8 mouse cellular contexts compared by ENCODE assay signal in genomic region chr17:85089011-85089410, GRCm38 (mm10). TPM values are rescaled to one million over a fixed set of nuclear protein-coding genes. Genes with fewer than 3 reads are reported as not detected.
DNase-seq lines count a peak whose midpoint lies in the region; ATAC-seq and TF ChIP-seq lines count a peak whose summit lies in the region.

No protein-coding gene starts in this region.

- TF ChIP-seq CTCF in layer of hippocampus, adult 2 months (conservative IDR thresholded peaks at IDR 0.05), result no peak
- TF ChIP-seq CTCF in heart, postnatal 0 days (IDR thresholded peaks at IDR 0.05; ENCODE audit: low read depth), result no peak

- no peaks in the 10 kb centered on the region for H3K9me3 ChIP-seq in heart, postnatal 0 days (replicated peaks; ENCODE audit: control insufficient read depth, low read length)
- no peaks in the 10 kb centered on the region for H3K9me3 ChIP-seq in midbrain, embryonic 12.5 days

- no peak for DNase-seq in layer of hippocampus, adult 2 months (ENCODE audit: low spot score in 2 of 2)
- DNase-seq in layer of hippocampus, postnatal 36 days, result no peak
- DNase-seq in cerebellum, adult 8-10 months, result peak; percentile 32
- no peak for DNase-seq in heart, postnatal 0 days (ENCODE audit: low spot score)
- no peak for DNase-seq in thymus, postnatal 25 days
- DNase-seq in layer of hippocampus, adult 9-11 months, result no peak

- peak overlapping the region; percentile 98 for H3K4me2 ChIP-seq in heart, postnatal 0 days (ENCODE audit: low read depth, low read length)
- H3K4me2 ChIP-seq in midbrain, embryonic 12.5 days (replicated peaks), result peak overlapping the region; percentile 83

- 56% methylated on average over 6 of the region's 6 CpGs for WGBS in heart, postnatal 0 days
- WGBS in midbrain, embryonic 12.5 days, result 45% methylated on average over 6 of the region's 6 CpGs

- no peaks in the 10 kb centered on the region for H3K36me3 ChIP-seq in heart, postnatal 0 days (replicated peaks; ENCODE audit: control insufficient read depth, insufficient read depth, low read length)
- H3K36me3 ChIP-seq in midbrain, embryonic 12.5 days, result no peaks in the 10 kb centered on the region

- H3K9ac ChIP-seq in heart, postnatal 0 days (replicated peaks; ENCODE audit: low read depth, low read length), result no peak overlapping the region; the same call in 1 of the 2 replicates
- peak overlapping the region; percentile 78; the same call in 1 of the 2 replicates for H3K9ac ChIP-seq in midbrain, embryonic 12.5 days (replicated peaks)

- no peaks in the 10 kb centered on the region for H3K27me3 ChIP-seq in heart, postnatal 0 days (ENCODE audit: control insufficient read depth, insufficient read depth, low read length)
- H3K27me3 ChIP-seq in midbrain, embryonic 12.5 days, result no peaks in the 10 kb centered on the region

- H3K4me3 ChIP-seq in layer of hippocampus, adult 2 months, result peak overlapping the region; percentile 85
- peak overlapping the region; percentile 98 for H3K4me3 ChIP-seq in heart, postnatal 0 days (ENCODE audit: low read depth, low read length)
- H3K4me3 ChIP-seq in midbrain, embryonic 12.5 days, result peak overlapping the region; percentile 89

- peak overlapping the region; percentile 98 for H3K27ac ChIP-seq in layer of hippocampus, adult 2 months
- peak overlapping the region; percentile 89; the same call in 1 of the 2 replicates for H3K27ac ChIP-seq in heart, postnatal 0 days (ENCODE audit: low read depth)
- no peak overlapping the region for H3K27ac ChIP-seq in midbrain, embryonic 12.5 days (replicated peaks)

- ATAC-seq in heart, postnatal 0 days (ENCODE audit: insufficient read depth, low read depth), result no peak
- ATAC-seq in midbrain, embryonic 12.5 days (ENCODE audit: low FRiP score, low read depth), result no peak
- ATAC-seq in erythroid progenitor cell, adult 5-6 weeks (replicated peaks; ENCODE audit: low FRiP score, poor library complexity, severe bottlenecking), result no peak

- peaks cover 29% of the 10 kb centered on the region for H3K4me1 ChIP-seq in heart, postnatal 0 days (ENCODE audit: control insufficient read depth, insufficient read depth)
- H3K4me1 ChIP-seq in midbrain, embryonic 12.5 days, result peaks cover 16% of the 10 kb centered on the region

- no peak for TF ChIP-seq EP300 in heart, postnatal 0 days (IDR thresholded peaks at IDR 0.05; ENCODE audit: low read depth)

RNA-seq across cellular contexts. Expression of gene Prepl, which starts 1.0 kb away (rescaled TPM):
- 100 to 1,000 TPM; 347 to 374 TPM for total RNA-seq in layer of hippocampus, adult 2 months (2021)
- 100 to 1,000 TPM; 346 to 372 TPM for total RNA-seq in layer of hippocampus, postnatal 36 days (2021)
- 35.9 and 40.8 TPM in 2 replicates for total RNA-seq in heart, postnatal 0 days (2014; rRNA removed; ENCODE audit: low replicate concordance)
- polyA plus RNA-seq in heart, postnatal 0 days (2015; fragmentation: Nextera tagmentation; extraction: Ambion mirVana), result 28.4 and 30.1 TPM in 2 replicates
- polyA plus RNA-seq in midbrain, embryonic 12.5 days (2016; fragmentation: Nextera tagmentation; extraction: Ambion mirVana), result 56.3 and 61.6 TPM in 2 replicates
- total RNA-seq in erythroid progenitor cell, adult 5-6 weeks (2015; ENCODE audit: low replicate concordance), result 14.1 and 23.1 TPM in 2 replicates
- 2.8 and 8.2 TPM in 2 replicates for total RNA-seq in erythroid progenitor cell, adult 5-6 weeks (2017; ENCODE audit: low replicate concordance)

RNA-seq across cellular contexts. Expression of gene Camkmt, which starts 1.3 kb away (rescaled TPM):
- total RNA-seq in layer of hippocampus, adult 2 months (2021), result 10 to 100 TPM; 13.1 to 13.6 TPM
- total RNA-seq in layer of hippocampus, postnatal 36 days (2021), result 10 to 100 TPM; 12.5 to 13.5 TPM
- total RNA-seq in heart, postnatal 0 days (2014; rRNA removed; ENCODE audit: low replicate concordance), result 1.3 and 1.7 TPM in 2 replicates
- polyA plus RNA-seq in heart, postnatal 0 days (2015; fragmentation: Nextera tagmentation; extraction: Ambion mirVana), result 3.4 and 4.0 TPM in 2 replicates
- 14.5 and 15.3 TPM in 2 replicates for polyA plus RNA-seq in midbrain, embryonic 12.5 days (2016; fragmentation: Nextera tagmentation; extraction: Ambion mirVana)
- total RNA-seq in erythroid progenitor cell, adult 5-6 weeks (2015; ENCODE audit: low replicate concordance), result 2.9 TPM in 1 of 2 replicates, not detected in the other
- total RNA-seq in erythroid progenitor cell, adult 5-6 weeks (2017; ENCODE audit: low replicate concordance), result 5.0 and 6.2 TPM in 2 replicates
